Mouse (Mus musculus) lung, postnatal 0 days (tissue): Measurements from ENCODE around the gene Gcsh. TPM values are rescaled to one million over a fixed set of nuclear protein-coding genes. Genes with fewer than 3 reads are reported as not detected.

Source experiments
- ATAC-seq: fragments of 200-750 bp; cut with Nextera tagmentation; 2 replicates; pipeline ENCODE4 v1.8.0; 2017; ENCODE audit warnings: moderate library complexity
- DNase-seq: peaks from one replicate; pipeline ENCODE4 v3.0.0-alpha.2; 2016; ENCODE audit warnings: low spot score
- H3K27ac ChIP-seq: fragments of 300-500 bp; sonication (generic); 2 replicates; pipeline ENCODE4 v1.5.1; 2014; ENCODE audit warnings: antibody characterized with exemption, mild to moderate bottlenecking, low read length, mixed read lengths
- H3K27me3 ChIP-seq: fragments of 300-500 bp; sonication (generic); replicated peaks from 2 replicates; pipeline ENCODE4 v1.6.1; 2014; ENCODE audit warnings: low read length, mixed read lengths; ENCODE audit not compliant: insufficient read depth
- H3K36me3 ChIP-seq: fragments of 300-500 bp; sonication (generic); 2 replicates; pipeline ENCODE4 v1.6.1; 2014; ENCODE audit warnings: low read length, mixed read lengths; ENCODE audit not compliant: insufficient read depth
- H3K4me1 ChIP-seq: fragments of 300-500 bp; sonication (generic); 2 replicates; pipeline ENCODE4 v1.6.1; 2014; ENCODE audit warnings: antibody characterized with exemption, low read depth, low read length, mixed read lengths; ENCODE audit not compliant: insufficient read depth
- H3K4me2 ChIP-seq: fragments of 300-500 bp; sonication (generic); replicated peaks from 2 replicates; pipeline ENCODE4 v1.6.1; 2014; ENCODE audit warnings: low read depth, mild to moderate bottlenecking, low read length, moderate library complexity, mixed read lengths
- H3K4me3 ChIP-seq: fragments of 300-500 bp; sonication (generic); 2 replicates; pipeline ENCODE4 v1.5.1; 2014; ENCODE audit warnings: low read depth, low read length
- H3K9ac ChIP-seq: fragments of 300-500 bp; sonication (generic); replicated peaks from 2 replicates; pipeline ENCODE4 v1.6.1; 2014; ENCODE audit warnings: low read depth, mild to moderate bottlenecking
- H3K9me3 ChIP-seq: fragments of 300-500 bp; sonication (generic); 2 replicates; pipeline ENCODE4 v1.6.1; 2016; ENCODE audit warnings: low read length, mixed read lengths
- CTCF ChIP-seq: IDR thresholded peaks from 2 replicates; pipeline ENCODE4 v1.5.1; 2016; ENCODE audit warnings: antibody characterized with exemption, mild to moderate bottlenecking
- EP300 ChIP-seq: IDR thresholded peaks from 2 replicates; pipeline ENCODE4 v1.6.1; 2016; ENCODE audit warnings: antibody characterized with exemption, mild to moderate bottlenecking, control low read depth
- WGBS: fragments of 180-500 bp; shearing (Covaris S2); extraction: QIAGEN DNeasy Blood & Tissue Kit; methylation state at CpG from one replicate; pipeline ENCODE4 v1.1.7; 2014; 5-methylcytosine and 5-hydroxymethylcytosine counted together
- polyA plus RNA-seq: library from polyadenylated mRNA; unstranded; fragments of >200 nt; fragmentation: Nextera tagmentation; extraction: Ambion mirVana; gene quantifications from 2 replicates; pipeline ENCODE4 v1.2.1, GENCODE M21; 2015

The Gcsh gene
- polyA plus RNA-seq, 1 experiment from 2014 or later, result 47.2 TPM

DNA sequence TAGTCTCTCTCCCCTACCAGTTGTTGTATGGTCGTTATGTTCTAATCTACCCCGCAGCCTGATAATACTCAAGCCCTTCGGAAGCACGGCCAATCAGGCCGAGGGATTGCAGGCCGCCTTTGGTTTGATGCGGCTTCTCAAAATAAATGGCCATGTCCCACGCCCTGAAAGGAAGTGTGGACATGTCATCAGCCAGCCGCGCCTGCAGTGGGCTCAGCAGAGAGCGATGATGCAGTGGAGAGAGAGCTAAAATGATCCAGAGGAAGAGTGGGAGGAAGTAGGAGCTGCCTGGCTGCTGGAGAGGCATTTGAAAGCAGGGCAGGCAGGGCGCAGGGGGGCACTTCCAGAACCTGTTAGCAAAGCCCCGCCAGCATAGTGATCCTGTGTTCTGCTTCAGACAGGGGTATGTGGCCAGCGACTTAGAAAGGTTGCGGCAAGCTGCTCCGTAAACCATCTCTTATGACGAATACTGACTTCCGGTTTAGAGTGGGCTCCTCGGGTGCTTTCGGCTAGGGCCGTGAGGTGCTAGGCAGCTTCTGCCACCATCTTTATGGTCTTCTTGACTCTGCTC lies 47.0 kb downstream of the Gcsh start:
- WGBS, result 54% methylated on average over 21 of the region's 21 CpGs
- Histone ChIP-seq H3K9me3 (no peaks in the 10 kb centered on the region), H3K4me3 (no peak overlapping the region), H3K27me3 (no peaks in the 10 kb centered on the region), H3K4me2 (peak overlapping the region; percentile 37), H3K36me3 (no peaks in the 10 kb centered on the region), H3K27ac (peak overlapping the region; percentile 68; the same call in 1 of the 2 replicates), H3K9ac (no peak overlapping the region), H3K4me1 (peaks cover 12% of the 10 kb centered on the region; the same call in 1 of the 2 replicates)
- TF ChIP-seq EP300 (no peak), CTCF (no peak)
- ATAC-seq (0 out of 2 replicates have a peak, but pooled peaks have one; percentile 9), DNase-seq (peak; percentile 33)

DNA sequence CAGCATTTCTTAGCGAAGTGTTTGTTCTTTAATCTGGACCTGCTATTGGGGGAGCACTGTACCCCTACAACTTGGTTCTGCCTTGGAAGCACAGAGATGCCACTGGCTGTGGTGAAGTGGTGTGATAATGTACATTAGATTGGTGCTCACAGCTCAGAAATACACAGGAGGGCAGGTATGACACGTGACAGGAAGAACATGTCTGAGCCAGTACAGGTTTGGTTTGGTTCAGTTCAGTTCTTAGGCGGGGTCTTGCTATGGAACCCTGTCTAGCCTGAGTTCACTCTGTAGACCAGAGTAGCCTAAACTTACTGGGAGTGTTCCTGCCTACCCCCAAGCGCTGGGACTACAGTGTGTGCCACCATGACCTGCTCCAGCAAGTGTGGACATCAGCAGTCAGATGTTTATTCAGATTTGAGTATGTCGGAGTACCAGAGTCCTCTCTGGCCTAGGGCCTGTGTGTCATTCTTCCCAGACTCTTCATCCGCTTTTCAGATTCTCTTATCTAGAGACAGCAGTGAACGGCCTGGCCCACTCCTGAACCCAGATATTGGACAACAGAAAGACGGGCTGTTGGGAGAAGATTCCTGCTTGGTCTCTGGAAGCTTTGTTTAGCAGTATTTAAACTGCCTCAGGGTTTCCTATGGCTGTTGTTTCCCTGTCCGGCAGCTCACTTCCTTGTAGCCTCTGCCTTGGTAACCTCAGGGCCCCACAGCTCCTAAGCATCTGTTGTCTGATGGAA lies 48.0 kb downstream of the Gcsh start:
- H3K9ac ChIP-seq, result no peak overlapping the region
- H3K9me3 ChIP-seq, result no peaks in the 10 kb centered on the region
- WGBS, result 66% methylated on average over 9 of the region's 9 CpGs
- H3K36me3 ChIP-seq, result no peaks in the 10 kb centered on the region
- H3K4me1 ChIP-seq, result peaks cover 12% of the 10 kb centered on the region; the same call in 1 of the 2 replicates
- H3K4me3 ChIP-seq, result no peak overlapping the region
- H3K27ac ChIP-seq, result no peak overlapping the region
- TF ChIP-seq EP300 (no peak), CTCF (no peak)
- H3K4me2 ChIP-seq, result no peak overlapping the region
- no peak for ATAC-seq
- no peak for DNase-seq
- no peaks in the 10 kb centered on the region for H3K27me3 ChIP-seq

DNA sequence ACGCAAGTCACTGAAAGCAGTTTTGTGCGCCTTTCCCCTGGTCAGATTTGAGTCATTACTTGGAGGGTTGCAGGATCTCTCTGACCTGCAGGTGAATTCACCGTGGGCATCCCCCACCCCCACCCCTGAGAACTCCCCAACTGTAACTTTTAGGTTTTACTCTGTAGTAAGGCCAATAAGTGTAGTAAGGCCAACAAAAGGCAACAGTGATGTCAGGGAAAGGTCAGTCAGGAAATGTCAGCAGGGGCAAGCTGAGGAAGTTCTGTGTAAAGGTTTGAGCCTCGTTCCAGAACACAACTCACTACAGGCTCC lies 49.0 kb downstream of the Gcsh start:
- Histone ChIP-seq H3K27ac (peak overlapping the region; percentile 68), H3K9ac (peak overlapping the region; percentile 71; the same call in 1 of the 2 replicates), H3K9me3 (no peaks in the 10 kb centered on the region), H3K4me3 (peak overlapping the region; percentile 96), H3K27me3 (no peaks in the 10 kb centered on the region), H3K36me3 (no peaks in the 10 kb centered on the region), H3K4me2 (peak overlapping the region; percentile 99), H3K4me1 (peaks cover 12% of the 10 kb centered on the region; the same call in 1 of the 2 replicates)
- TF ChIP-seq EP300 (no peak), CTCF (peak; percentile 9; the same call in 1 of the 2 replicates)
- no peak for ATAC-seq
- 12% methylated on average over 4 of the region's 4 CpGs for WGBS
- DNase-seq, result peak; percentile 47

DNA sequence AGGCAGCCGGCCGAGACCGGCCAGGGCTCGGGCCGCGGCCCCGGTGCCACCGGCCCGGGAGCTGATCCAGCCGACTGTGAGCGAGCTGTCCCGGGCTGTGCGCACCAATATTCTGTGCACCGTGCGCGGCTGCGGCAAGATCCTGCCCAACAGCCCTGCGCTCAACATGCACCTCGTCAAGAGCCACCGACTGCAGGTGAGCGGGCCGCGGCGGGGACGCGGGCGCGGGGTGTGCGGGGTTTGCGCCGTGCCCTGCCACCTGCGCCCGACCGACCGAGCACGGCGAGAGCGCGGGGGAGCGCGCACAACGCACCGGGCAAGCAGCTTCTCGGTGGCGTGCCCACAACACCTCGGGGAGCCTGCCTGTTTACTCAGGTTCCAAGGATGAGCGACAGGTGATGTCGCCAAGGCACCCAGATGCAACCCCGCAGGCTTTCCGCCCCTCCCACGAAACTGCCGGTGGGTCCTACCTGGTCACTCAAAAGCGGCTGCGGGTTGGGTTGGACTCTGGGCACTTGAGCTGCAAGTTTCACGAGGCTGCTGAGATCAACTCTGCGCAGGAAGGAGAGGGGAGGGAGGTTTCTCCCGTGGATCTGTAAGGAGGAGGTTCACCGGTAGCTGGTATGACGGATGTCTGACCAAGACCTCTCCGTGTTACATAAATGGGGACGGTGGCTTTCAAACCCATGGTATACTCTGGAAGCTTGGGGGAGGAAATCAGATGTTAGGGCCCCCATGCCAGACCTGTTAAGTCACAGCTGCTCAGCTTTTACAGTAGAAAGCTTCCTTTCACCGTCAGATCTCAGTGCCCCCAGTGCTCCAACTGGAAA lies 49.6 kb downstream of the Gcsh start:
- no peak for TF ChIP-seq EP300
- TF ChIP-seq CTCF, result no peak
- peak overlapping the region; percentile 71 for H3K9ac ChIP-seq
- WGBS, result under 1% methylated on average over 51 of the region's 62 CpGs
- H3K4me3 ChIP-seq, result peak overlapping the region; percentile 96
- no peaks in the 10 kb centered on the region for H3K9me3 ChIP-seq
- H3K27ac ChIP-seq, result peak overlapping the region; percentile 68
- ATAC-seq (peak; percentile 58), DNase-seq (peak; percentile 52)
- H3K4me2 ChIP-seq, result peak overlapping the region; percentile 99
- no peaks in the 10 kb centered on the region for H3K27me3 ChIP-seq
- peaks cover 12% of the 10 kb centered on the region; the same call in 1 of the 2 replicates for H3K4me1 ChIP-seq
- H3K36me3 ChIP-seq, result no peaks in the 10 kb centered on the region

DNA sequence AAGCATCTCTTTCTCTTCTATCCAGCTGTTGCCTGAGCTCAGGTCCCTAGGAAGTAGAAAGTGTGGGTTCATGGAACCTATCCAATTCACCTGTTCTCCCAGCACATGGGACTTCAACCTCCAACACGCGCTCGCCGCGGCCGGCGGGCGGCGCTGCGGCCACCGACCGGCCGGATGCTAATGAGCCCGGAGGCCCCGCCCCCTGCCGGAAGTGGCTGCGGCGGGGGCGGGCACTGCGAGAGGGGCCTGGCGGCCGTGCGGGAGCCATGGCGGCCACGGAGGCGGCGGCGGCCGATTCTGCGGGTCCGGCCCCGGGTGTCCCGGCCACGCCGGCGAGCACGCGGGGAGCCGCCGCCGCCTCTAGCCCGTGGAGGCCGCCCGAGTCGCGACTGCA lies 50.2 kb downstream of the Gcsh start, which contains the start of gene Atmin:
TSS of gene Atmin (plus strand) at position 233 of the 394 bp plus-strand sequence.
- no peaks in the 10 kb centered on the region for H3K36me3 ChIP-seq
- DNase-seq, result peak; percentile 94
- peak; percentile 90 for ATAC-seq
- peak within 1 kb of the TSS; percentile 99 for H3K4me2 ChIP-seq
- under 1% methylated on average over 43 of the region's 46 CpGs for WGBS
- H3K4me3 ChIP-seq, result peak within 1 kb of the TSS; percentile 96
- TF ChIP-seq EP300 (no peak), CTCF (peak; percentile 76)
- peak within 1 kb of the TSS; percentile 68 for H3K27ac ChIP-seq
- H3K4me1 ChIP-seq, result peaks cover 12% of the 10 kb centered on the region; the same call in 1 of the 2 replicates
- H3K9me3 ChIP-seq, result no peaks in the 10 kb centered on the region
- peak within 1 kb of the TSS; percentile 71 for H3K9ac ChIP-seq
- H3K27me3 ChIP-seq, result no peaks in the 10 kb centered on the region
